Comparison of ENCODE assay signal across 33 mouse cellular contexts in genomic region chr7:110658378-110658928, GRCm38 (mm10). TPM values are rescaled to one million over a fixed set of nuclear protein-coding genes. Genes with fewer than 3 reads are reported as not detected.
DNase-seq lines count a peak whose midpoint lies in the region; ATAC-seq and TF ChIP-seq lines count a peak whose summit lies in the region.
"Had no signal": no experiment of that assay in that cellular context is flagged by ENCODE, and none has a peak within 500 bp of the region (broad histone marks: within the 10 kb centered on the region; RNA-seq: fewer than 3 reads in every experiment).

No protein-coding gene starts in this region.

- H3K4me3 ChIP-seq in lung, embryonic 15.5 days: no peak overlapping the region
- no peak overlapping the region for H3K4me3 ChIP-seq in lung, adult 2 months (replicated peaks; ENCODE audit: extremely low read depth, low read depth, low read length)
- H3K4me3 ChIP-seq in intestine, embryonic 16.5 days (ENCODE audit: low read length): no peak overlapping the region
- no peak overlapping the region for H3K4me3 ChIP-seq in stomach, embryonic 16.5 days (replicated peaks; ENCODE audit: low read length)
- no peak overlapping the region for H3K4me3 ChIP-seq in gastrocnemius, adult 2 months
- H3K4me3 ChIP-seq: forebrain, embryonic 13.5 days; hindbrain, embryonic 12.5 days; layer of hippocampus, adult 2 months; left cerebral cortex, adult 2 months; limb, embryonic 13.5 days; midbrain, embryonic 13.5 days; neural tube, embryonic 13.5 days had no signal

- no peak for TF ChIP-seq CTCF in lung, adult 2 months (IDR thresholded peaks at IDR 0.05; ENCODE audit: insufficient read depth, low read length)
- TF ChIP-seq CTCF in gastrocnemius, adult 2 months (IDR thresholded peaks at IDR 0.05): no peak

- intact Hi-C loops in gastrocnemius, adult 2 months (cut with DNase I): no loop called here

- H3K27me3 ChIP-seq in lung, embryonic 15.5 days: no peaks in the 10 kb centered on the region
- no peaks in the 10 kb centered on the region for H3K27me3 ChIP-seq in intestine, embryonic 16.5 days (replicated peaks; ENCODE audit: control insufficient read depth, insufficient read depth, low read length)
- no peaks in the 10 kb centered on the region for H3K27me3 ChIP-seq in stomach, embryonic 16.5 days (ENCODE audit: control insufficient read depth, insufficient read depth, low read length)
- H3K27me3 ChIP-seq: forebrain, embryonic 13.5 days; hindbrain, embryonic 12.5 days; limb, embryonic 13.5 days; midbrain, embryonic 13.5 days; neural tube, embryonic 13.5 days had no signal

- H3K4me2 ChIP-seq in lung, embryonic 15.5 days: no peak overlapping the region
- no peak overlapping the region for H3K4me2 ChIP-seq in intestine, embryonic 16.5 days (ENCODE audit: low read depth, low read length)
- H3K4me2 ChIP-seq in stomach, embryonic 16.5 days (ENCODE audit: low read depth, low read length): no peak overlapping the region
- H3K4me2 ChIP-seq: forebrain, embryonic 13.5 days; heart, embryonic 11.5 days; hindbrain, embryonic 12.5 days; limb, embryonic 13.5 days; liver, embryonic 11.5 days; midbrain, embryonic 13.5 days; neural tube, embryonic 13.5 days had no signal

- no peak overlapping the region for H3K9ac ChIP-seq in lung, embryonic 15.5 days
- no peak overlapping the region for H3K9ac ChIP-seq in intestine, embryonic 16.5 days (ENCODE audit: low read depth, low read length)
- H3K9ac ChIP-seq in stomach, embryonic 16.5 days (ENCODE audit: low read length): no peak overlapping the region
- H3K9ac ChIP-seq: forebrain, embryonic 13.5 days; hindbrain, embryonic 12.5 days; limb, embryonic 13.5 days; midbrain, embryonic 13.5 days; neural tube, embryonic 13.5 days had no signal

- no peaks in the 10 kb centered on the region for H3K9me3 ChIP-seq in lung, embryonic 15.5 days
- H3K9me3 ChIP-seq in intestine, embryonic 16.5 days (ENCODE audit: control insufficient read depth, low read length): 0 out of 2 replicates have a peak, but pooled peaks cover 3% of the 10 kb centered on the region
- H3K9me3 ChIP-seq in stomach, embryonic 16.5 days (replicated peaks; ENCODE audit: control insufficient read depth, low read length): no peaks in the 10 kb centered on the region
- H3K9me3 ChIP-seq: hindbrain, embryonic 12.5 days had no signal

- peak overlapping the region; percentile 56 for H3K27ac ChIP-seq in lung, embryonic 15.5 days
- H3K27ac ChIP-seq in intestine, embryonic 16.5 days (ENCODE audit: low read length): 0 out of 2 replicates have a peak overlapping the region, but pooled peaks have one; percentile 50
- H3K27ac ChIP-seq in stomach, embryonic 16.5 days (ENCODE audit: low read length): peak overlapping the region; percentile 50
- H3K27ac ChIP-seq in gastrocnemius, adult 2 months: no peak overlapping the region
- H3K27ac ChIP-seq: forebrain, embryonic 13.5 days; hindbrain, embryonic 12.5 days; hindbrain, postnatal 0 days; layer of hippocampus, adult 2 months; left cerebral cortex, adult 2 months; limb, embryonic 13.5 days; macrophage; midbrain, embryonic 13.5 days; neural tube, embryonic 13.5 days had no signal

- DNase-seq in lung, adult 2 months: no peak
- peak; percentile 16 to 24 for DNase-seq in B cell, adult 2 months
- no peak for DNase-seq in cerebellum, adult 11-12 months
- no peak for DNase-seq in gastrocnemius, adult 2 months
- DNase-seq: adrenal gland, adult 8-10 months; cerebellum, adult 9-10 months; cerebellum, postnatal 36 days; gastrocnemius, postnatal 36 days; heart, adult 18-20 months; heart, postnatal 36 days; kidney, adult 18-20 months; kidney, postnatal 36 days; retina, postnatal 1 day; right cerebral cortex, postnatal 14 days; thymus, adult 2 months; thymus, postnatal 4 days had no signal

- H3K36me3 ChIP-seq in lung, embryonic 15.5 days: no peaks in the 10 kb centered on the region
- H3K36me3 ChIP-seq in intestine, embryonic 16.5 days (ENCODE audit: control insufficient read depth, insufficient read depth, low read length): no peaks in the 10 kb centered on the region
- no peaks in the 10 kb centered on the region for H3K36me3 ChIP-seq in stomach, embryonic 16.5 days (ENCODE audit: control insufficient read depth, insufficient read depth, low read length)
- H3K36me3 ChIP-seq: hindbrain, embryonic 12.5 days; limb, embryonic 13.5 days; midbrain, embryonic 13.5 days; neural tube, embryonic 13.5 days had no signal

- TF ChIP-seq POLR2A in lung, adult 2 months (IDR thresholded peaks at IDR 0.05; ENCODE audit: borderline replicate concordance, extremely low read depth, low read depth, low read length): no peak

- 0 out of 2 replicates have a peak, but pooled peaks cover 5% of the 10 kb centered on the region for H3K4me1 ChIP-seq in lung, embryonic 15.5 days
- no peaks in the 10 kb centered on the region for H3K4me1 ChIP-seq in lung, adult 2 months (ENCODE audit: control insufficient read depth, insufficient read depth, low read length)
- H3K4me1 ChIP-seq in intestine, embryonic 16.5 days (ENCODE audit: control insufficient read depth, insufficient read depth, low read length): peaks cover 3% of the 10 kb centered on the region; the same call in 1 of the 2 replicates
- peaks cover 3% of the 10 kb centered on the region for H3K4me1 ChIP-seq in stomach, embryonic 16.5 days (ENCODE audit: control insufficient read depth, insufficient read depth, low read length)
- H3K4me1 ChIP-seq: forebrain, embryonic 13.5 days; hindbrain, embryonic 12.5 days; limb, embryonic 13.5 days; midbrain, embryonic 13.5 days had no signal

- no peak for ATAC-seq in lung, embryonic 15.5 days (ENCODE audit: borderline replicate concordance, extremely low read depth, low FRiP score, low TSS enrichment)
- ATAC-seq in intestine, embryonic 16.5 days: peak; percentile 79
- peak; percentile 85 for ATAC-seq in stomach, embryonic 16.5 days (ENCODE audit: insufficient read depth, low FRiP score)
- ATAC-seq: activated CD4-positive, CD25-positive, alpha-beta regulatory T cell, adult 4 months; CD4-positive, CD25-positive, alpha-beta regulatory T cell, adult 4 months; forebrain, embryonic 13.5 days; hindbrain, postnatal 0 days; midbrain, embryonic 13.5 days had no signal

- WGBS in lung, embryonic 15.5 days: 32% methylated on average over 3 of the region's 3 CpGs
- WGBS in lung, adult 2 months: 29% methylated on average over 3 of the region's 3 CpGs
- 47% methylated on average over 3 of the region's 3 CpGs for WGBS in intestine, embryonic 16.5 days
- 21% methylated on average over 3 of the region's 3 CpGs for WGBS in stomach, embryonic 16.5 days

RNA-seq across cellular contexts. Expression of gene Adm, which starts 31.0 kb away (rescaled TPM):
- polyA plus RNA-seq in lung, embryonic 15.5 days (2015; fragmentation: Nextera tagmentation; extraction: Ambion mirVana): 6.4 and 6.7 TPM in 2 replicates
- polyA plus RNA-seq in lung, adult 2 months (2012; rRNA removed): 9.6 and 11.3 TPM in 2 replicates
- 5.4 and 5.8 TPM in 2 replicates for polyA plus RNA-seq in intestine, embryonic 16.5 days (2015; fragmentation: Nextera tagmentation; extraction: Ambion mirVana)
- polyA plus RNA-seq in stomach, embryonic 16.5 days (2015; fragmentation: Nextera tagmentation; extraction: Ambion mirVana): 4.1 and 4.6 TPM in 2 replicates
- total RNA-seq in gastrocnemius, adult 2 months (2021): 1 to 10 TPM; 2.2 to 4.6 TPM
- total RNA-seq: megakaryocyte-erythroid progenitor cell, adult 5-6 weeks had no signal
- polyA plus RNA-seq: activated CD4-positive, CD25-positive, alpha-beta regulatory T cell, adult 4 months; CD4-positive, CD25-positive, alpha-beta regulatory T cell, adult 4 months had no signal

RNA-seq across cellular contexts. Expression of gene Sbf2, which starts 43.7 kb away (rescaled TPM):
- 37.4 and 39.1 TPM in 2 replicates for polyA plus RNA-seq in lung, embryonic 15.5 days (2015; fragmentation: Nextera tagmentation; extraction: Ambion mirVana)
- 15.1 and 18.0 TPM in 2 replicates for polyA plus RNA-seq in lung, adult 2 months (2012; rRNA removed)
- polyA plus RNA-seq in intestine, embryonic 16.5 days (2015; fragmentation: Nextera tagmentation; extraction: Ambion mirVana): 24.7 and 26.6 TPM in 2 replicates
- 28.4 and 31.6 TPM in 2 replicates for polyA plus RNA-seq in stomach, embryonic 16.5 days (2015; fragmentation: Nextera tagmentation; extraction: Ambion mirVana)
- 10 to 100 TPM; 11.2 to 14.8 TPM for total RNA-seq in gastrocnemius, adult 2 months (2021)

Comparison
In these comparisons a context has a peak if more than half of its experiments do, and no peak if none do; other contexts are left out.
1. DNase-seq: peak in B cell, adult 2 months (2 of 2); none in lung, adult 2 months (single experiment), cerebellum, adult 11-12 months (single experiment) and gastrocnemius, adult 2 months (single experiment).